In the genomic region with DNA sequence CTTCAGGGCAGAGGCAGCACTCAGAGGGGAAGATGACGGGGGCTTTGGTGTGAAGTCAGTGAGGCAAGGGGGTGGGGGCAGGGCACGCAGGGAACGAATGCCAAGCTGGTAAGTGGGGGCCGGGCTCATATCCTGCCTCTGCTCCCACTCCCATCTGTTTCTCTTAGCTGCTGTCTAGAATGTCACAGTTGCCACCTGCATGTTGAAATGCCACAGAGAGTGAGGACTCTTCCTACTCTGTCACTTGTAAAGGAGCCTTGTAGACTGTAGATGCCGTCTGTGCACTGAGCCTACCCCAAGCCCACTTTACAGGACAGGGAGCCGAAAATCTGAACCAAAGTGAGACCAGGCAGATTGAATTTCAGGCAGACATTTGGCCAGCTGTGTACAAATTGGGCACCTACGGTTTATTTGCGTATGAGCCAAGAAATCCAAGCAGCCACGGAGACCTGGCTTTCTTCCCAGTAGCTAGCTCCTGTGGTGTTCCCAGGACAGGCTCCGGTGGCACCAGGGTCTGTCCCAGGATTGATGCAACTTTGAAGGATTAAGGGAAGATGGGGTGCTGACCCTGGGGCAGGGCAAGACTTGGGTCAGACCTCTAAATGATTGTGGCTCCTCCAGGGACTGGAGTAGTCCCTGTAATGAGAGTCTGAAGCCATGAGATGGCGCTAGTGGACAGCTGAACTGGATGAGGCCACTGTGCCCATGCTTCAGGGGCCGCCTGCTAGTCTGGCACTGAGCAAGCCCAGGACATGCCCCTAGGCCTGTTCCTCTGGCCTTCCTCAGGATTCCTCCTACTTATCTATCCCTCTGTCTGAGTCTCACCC, we compare ENCODE assay signal across 8 mouse cellular contexts. TPM values are rescaled to one million over a fixed set of nuclear protein-coding genes. Genes with fewer than 3 reads are reported as not detected.
DNase-seq lines count a peak whose midpoint lies in the region; ATAC-seq and TF ChIP-seq lines count a peak whose summit lies in the region.

No protein-coding gene starts in this region.

- H3K36me3 ChIP-seq in forebrain, postnatal 0 days (ENCODE audit: insufficient read depth): no peaks in the 10 kb centered on the region
- no peaks in the 10 kb centered on the region for H3K36me3 ChIP-seq in intestine, embryonic 14.5 days (ENCODE audit: control insufficient read depth, insufficient read depth, low read length)
- no peaks in the 10 kb centered on the region for H3K36me3 ChIP-seq in limb, embryonic 12.5 days
- H3K36me3 ChIP-seq in midbrain, postnatal 0 days (ENCODE audit: insufficient read depth, low read length): no peaks in the 10 kb centered on the region

- no peak overlapping the region for H3K4me3 ChIP-seq in forebrain, postnatal 0 days (ENCODE audit: low read depth, low read length)
- H3K4me3 ChIP-seq in intestine, embryonic 14.5 days (ENCODE audit: low read depth, low read length): no peak overlapping the region
- H3K4me3 ChIP-seq in limb, embryonic 12.5 days (replicated peaks): no peak overlapping the region
- no peak overlapping the region for H3K4me3 ChIP-seq in midbrain, postnatal 0 days (ENCODE audit: low read depth, low read length)

- ATAC-seq in forebrain, postnatal 0 days: peak; percentile 79
- peak; percentile 57 for ATAC-seq in intestine, embryonic 14.5 days (replicated peaks; ENCODE audit: low FRiP score, low TSS enrichment, low read depth)
- ATAC-seq in limb, embryonic 12.5 days (ENCODE audit: insufficient number of reproducible peaks, insufficient read depth, low FRiP score, low TSS enrichment, low read depth): no peak
- ATAC-seq in midbrain, postnatal 0 days (ENCODE audit: low FRiP score): peak; percentile 67

- no peak overlapping the region for H3K4me2 ChIP-seq in forebrain, postnatal 0 days (ENCODE audit: low read depth)
- no peak overlapping the region for H3K4me2 ChIP-seq in intestine, embryonic 14.5 days (ENCODE audit: low read length)
- H3K4me2 ChIP-seq in limb, embryonic 12.5 days: no peak overlapping the region
- H3K4me2 ChIP-seq in midbrain, postnatal 0 days (ENCODE audit: low read depth, low read length, poor library complexity, severe bottlenecking): no peak overlapping the region

- peak; percentile 56 for DNase-seq in ovary, postnatal 36 days (ENCODE audit: low spot score)
- DNase-seq in ovary, adult 18-20 months (ENCODE audit: low spot score): no peak
- DNase-seq in cerebellum, adult 18-20 months: peak; percentile 53 to 61
- DNase-seq in forebrain, postnatal 0 days: peak; percentile 74
- no peak for DNase-seq in intestine, embryonic 14.5 days (ENCODE audit: low spot score)
- DNase-seq in midbrain, postnatal 0 days (ENCODE audit: low spot score): peak; percentile 83
- peak; percentile 77 for DNase-seq in testis, postnatal 10 days (ENCODE audit: low spot score)

- no peak overlapping the region for H3K9ac ChIP-seq in forebrain, postnatal 0 days
- H3K9ac ChIP-seq in intestine, embryonic 14.5 days (ENCODE audit: low read length): no peak overlapping the region
- no peak overlapping the region for H3K9ac ChIP-seq in limb, embryonic 12.5 days (replicated peaks)
- no peak overlapping the region for H3K9ac ChIP-seq in midbrain, postnatal 0 days (replicated peaks; ENCODE audit: low read length, poor library complexity, severe bottlenecking)

- WGBS in forebrain, postnatal 0 days: 23% methylated on average over 12 of the region's 12 CpGs
- WGBS in intestine, embryonic 14.5 days: 54% methylated on average over 12 of the region's 12 CpGs
- 35% methylated on average over 12 of the region's 12 CpGs for WGBS in limb, embryonic 12.5 days
- WGBS in midbrain, postnatal 0 days: 46% methylated on average over 12 of the region's 12 CpGs

- no peak overlapping the region for H3K27ac ChIP-seq in forebrain, postnatal 0 days (ENCODE audit: low read depth, low read length)
- H3K27ac ChIP-seq in intestine, embryonic 14.5 days (ENCODE audit: low read depth): no peak overlapping the region
- H3K27ac ChIP-seq in limb, embryonic 12.5 days: 0 out of 2 replicates have a peak overlapping the region, but pooled peaks have one; percentile 17
- H3K27ac ChIP-seq in midbrain, postnatal 0 days (ENCODE audit: low read depth, low read length): no peak overlapping the region

- H3K27me3 ChIP-seq in forebrain, postnatal 0 days (ENCODE audit: insufficient read depth, low read length): no peaks in the 10 kb centered on the region
- no peaks in the 10 kb centered on the region for H3K27me3 ChIP-seq in intestine, embryonic 14.5 days (replicated peaks; ENCODE audit: control insufficient read depth, insufficient read depth, low read length)
- H3K27me3 ChIP-seq in limb, embryonic 12.5 days: no peaks in the 10 kb centered on the region
- no peaks in the 10 kb centered on the region for H3K27me3 ChIP-seq in midbrain, postnatal 0 days (ENCODE audit: insufficient read depth, low read length)

- H3K9me3 ChIP-seq in forebrain, postnatal 0 days (ENCODE audit: low read length): no peaks in the 10 kb centered on the region
- no peaks in the 10 kb centered on the region for H3K9me3 ChIP-seq in intestine, embryonic 14.5 days (ENCODE audit: control insufficient read depth, low read length)
- H3K9me3 ChIP-seq in limb, embryonic 12.5 days: no peaks in the 10 kb centered on the region
- H3K9me3 ChIP-seq in midbrain, postnatal 0 days (ENCODE audit: low read length): no peaks in the 10 kb centered on the region

- peak; percentile 78 for TF ChIP-seq CTCF in forebrain, postnatal 0 days (IDR thresholded peaks at IDR 0.05; ENCODE audit: low read depth)
- TF ChIP-seq CTCF in midbrain, postnatal 0 days (IDR thresholded peaks at IDR 0.05): peak; percentile 80

- peaks cover 3% of the 10 kb centered on the region; the same call in 1 of the 2 replicates for H3K4me1 ChIP-seq in forebrain, postnatal 0 days (ENCODE audit: insufficient read depth)
- H3K4me1 ChIP-seq in intestine, embryonic 14.5 days (replicated peaks; ENCODE audit: control insufficient read depth, insufficient read depth, low read length): peaks cover 8% of the 10 kb centered on the region
- peaks cover 15% of the 10 kb centered on the region for H3K4me1 ChIP-seq in limb, embryonic 12.5 days (replicated peaks)
- no peaks in the 10 kb centered on the region for H3K4me1 ChIP-seq in midbrain, postnatal 0 days (ENCODE audit: insufficient read depth, low read length)

RNA-seq across cellular contexts. Expression of a gene that starts 11.1 kb away (rescaled TPM):
- 47.9 and 52.7 TPM in 2 replicates for total RNA-seq in forebrain, postnatal 0 days (2014; rRNA removed)
- polyA plus RNA-seq in forebrain, postnatal 0 days (2015; fragmentation: Nextera tagmentation; extraction: Ambion mirVana): 9.8 and 12.5 TPM in 2 replicates
- polyA plus RNA-seq in intestine, embryonic 14.5 days (2014; fragmentation: Nextera tagmentation; extraction: Ambion mirVana): 12.9 and 14.2 TPM in 2 replicates
- polyA plus RNA-seq in limb, embryonic 12.5 days (2016; fragmentation: Nextera tagmentation; extraction: Ambion mirVana): 8.3 and 11.1 TPM in 2 replicates
- 77.6 and 89.1 TPM in 2 replicates for total RNA-seq in midbrain, postnatal 0 days (2014; rRNA removed)
- polyA plus RNA-seq in midbrain, postnatal 0 days (2015; fragmentation: Nextera tagmentation; extraction: Ambion mirVana): 16.3 and 16.7 TPM in 2 replicates

RNA-seq across cellular contexts. Expression of a gene that starts 31.4 kb away (rescaled TPM):
- 1.2 and 2.3 TPM in 2 replicates for total RNA-seq in forebrain, postnatal 0 days (2014; rRNA removed)
- polyA plus RNA-seq in forebrain, postnatal 0 days (2015; fragmentation: Nextera tagmentation; extraction: Ambion mirVana): 3.1 and 3.8 TPM in 2 replicates
- polyA plus RNA-seq in intestine, embryonic 14.5 days (2014; fragmentation: Nextera tagmentation; extraction: Ambion mirVana): 11.1 and 11.9 TPM in 2 replicates
- polyA plus RNA-seq in limb, embryonic 12.5 days (2016; fragmentation: Nextera tagmentation; extraction: Ambion mirVana): 2.0 and 3.0 TPM in 2 replicates
- total RNA-seq in midbrain, postnatal 0 days (2014; rRNA removed): 2.0 and 4.3 TPM in 2 replicates
- 2.7 and 3.3 TPM in 2 replicates for polyA plus RNA-seq in midbrain, postnatal 0 days (2015; fragmentation: Nextera tagmentation; extraction: Ambion mirVana)

Comparison
In these comparisons a context has a peak if more than half of its experiments do, and no peak if none do; other contexts are left out.
1. DNase-seq: peak in ovary, postnatal 36 days (single experiment), cerebellum, adult 18-20 months (2 of 2), forebrain, postnatal 0 days (single experiment), midbrain, postnatal 0 days (single experiment) and testis, postnatal 10 days (single experiment); none in ovary, adult 18-20 months (single experiment) and intestine, embryonic 14.5 days (single experiment).